12 mouse cellular contexts compared by ENCODE assay signal in the genomic region with DNA sequence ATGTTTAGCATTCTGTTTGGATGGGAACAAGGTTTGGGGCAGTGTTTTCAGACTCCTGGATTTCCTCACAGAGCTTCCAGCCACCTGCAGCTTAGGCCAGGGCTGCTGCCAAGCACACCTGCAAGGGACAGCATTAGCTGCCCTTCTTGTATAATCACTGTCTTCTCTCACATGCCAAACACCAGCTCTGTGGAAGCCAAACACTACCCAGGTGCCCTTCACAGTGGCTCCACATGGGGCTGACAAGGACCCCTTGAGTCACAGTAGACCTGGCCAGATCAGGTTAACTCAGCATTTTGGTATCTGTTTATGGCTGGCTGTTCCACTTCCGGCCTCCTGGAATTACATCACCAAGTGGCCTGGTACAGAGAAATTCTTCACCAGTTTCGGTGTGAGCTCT.
A peak's percentile ranks its signal among the peaks of the same experiment; 100 is the strongest.
DNase-seq lines count a peak whose midpoint lies in the region; ATAC-seq and TF ChIP-seq lines count a peak whose summit lies in the region.
"Had no signal": no experiment of that assay in that cellular context is flagged by ENCODE, and none has a peak within 500 bp of the region (broad histone marks: within the 10 kb centered on the region; RNA-seq: fewer than 3 reads in every experiment).

No protein-coding gene starts in this region.

- H3K4me2 ChIP-seq in intestine, embryonic 14.5 days (ENCODE audit: low read length) = no peak overlapping the region
- no peak overlapping the region for H3K4me2 ChIP-seq in intestine, embryonic 16.5 days (ENCODE audit: low read depth, low read length)
- no peak overlapping the region for H3K4me2 ChIP-seq in forebrain, embryonic 15.5 days (replicated peaks)
- H3K4me2 ChIP-seq in hindbrain, postnatal 0 days (ENCODE audit: low read depth, low read length) = no peak overlapping the region
- no peak overlapping the region for H3K4me2 ChIP-seq in neural tube, embryonic 15.5 days

- H3K27ac ChIP-seq in intestine, embryonic 14.5 days (ENCODE audit: low read depth) = no peak overlapping the region
- no peak overlapping the region for H3K27ac ChIP-seq in intestine, embryonic 16.5 days (ENCODE audit: low read length)
- peak overlapping the region; percentile 95 for H3K27ac ChIP-seq in forebrain, embryonic 15.5 days (replicated peaks)
- peak overlapping the region; percentile 82 for H3K27ac ChIP-seq in hindbrain, postnatal 0 days
- peak overlapping the region; percentile 84 for H3K27ac ChIP-seq in neural tube, embryonic 15.5 days (replicated peaks)

- DNase-seq in intestine, embryonic 14.5 days (ENCODE audit: low spot score) = peak; percentile 43
- no peak for DNase-seq in hindbrain, postnatal 0 days (ENCODE audit: low spot score)
- no peak for DNase-seq in embryo, embryonic 10 days (ENCODE audit: low spot score)
- DNase-seq: cerebellum, postnatal 36 days; heart, postnatal 4 days; liver, postnatal 0 days; right cerebral cortex, postnatal 14 days had no signal

- no peak for ATAC-seq in intestine, embryonic 14.5 days (replicated peaks; ENCODE audit: low FRiP score, low TSS enrichment, low read depth)
- no peak for ATAC-seq in intestine, embryonic 16.5 days
- ATAC-seq in forebrain, embryonic 15.5 days (replicated peaks) = no peak
- no peak for ATAC-seq in hindbrain, postnatal 0 days
- ATAC-seq in neural tube, embryonic 15.5 days (ENCODE audit: low FRiP score) = no peak
- no peak for ATAC-seq in megakaryocyte progenitor cell, adult 5-6 weeks (replicated peaks; ENCODE audit: poor library complexity)
- ATAC-seq: liver, postnatal 0 days had no signal

- 89% methylated on average over 2 of the region's 2 CpGs for WGBS in intestine, embryonic 14.5 days
- WGBS in intestine, embryonic 16.5 days = 85% methylated on average over 2 of the region's 2 CpGs
- WGBS in forebrain, embryonic 15.5 days = 83% methylated on average over 2 of the region's 2 CpGs
- WGBS in hindbrain, postnatal 0 days = 83% methylated on average over 2 of the region's 2 CpGs
- 91% methylated on average over 2 of the region's 2 CpGs for WGBS in neural tube, embryonic 15.5 days

- peaks cover 24% of the 10 kb centered on the region for H3K4me1 ChIP-seq in intestine, embryonic 14.5 days (replicated peaks; ENCODE audit: control insufficient read depth, insufficient read depth, low read length)
- peaks cover 20% of the 10 kb centered on the region for H3K4me1 ChIP-seq in intestine, embryonic 16.5 days (ENCODE audit: control insufficient read depth, insufficient read depth, low read length)
- peaks cover 76% of the 10 kb centered on the region for H3K4me1 ChIP-seq in forebrain, embryonic 15.5 days
- peaks cover 41% of the 10 kb centered on the region for H3K4me1 ChIP-seq in hindbrain, postnatal 0 days (ENCODE audit: insufficient read depth, low read length)
- H3K4me1 ChIP-seq in neural tube, embryonic 15.5 days = peaks cover 78% of the 10 kb centered on the region

- H3K27me3 ChIP-seq in intestine, embryonic 14.5 days (replicated peaks; ENCODE audit: control insufficient read depth, insufficient read depth, low read length) = no peaks in the 10 kb centered on the region
- no peaks in the 10 kb centered on the region for H3K27me3 ChIP-seq in intestine, embryonic 16.5 days (replicated peaks; ENCODE audit: control insufficient read depth, insufficient read depth, low read length)
- H3K27me3 ChIP-seq in forebrain, embryonic 15.5 days = no peaks in the 10 kb centered on the region
- no peaks in the 10 kb centered on the region for H3K27me3 ChIP-seq in hindbrain, postnatal 0 days (ENCODE audit: insufficient read depth, low read length)
- no peaks in the 10 kb centered on the region for H3K27me3 ChIP-seq in neural tube, embryonic 15.5 days (replicated peaks)
- H3K27me3 ChIP-seq: megakaryocyte, embryonic 14.5 days had no signal

- no peak overlapping the region for H3K4me3 ChIP-seq in intestine, embryonic 14.5 days (ENCODE audit: low read depth, low read length)
- H3K4me3 ChIP-seq in intestine, embryonic 16.5 days (ENCODE audit: low read length) = no peak overlapping the region
- H3K4me3 ChIP-seq in forebrain, embryonic 15.5 days = no peak overlapping the region
- no peak overlapping the region for H3K4me3 ChIP-seq in hindbrain, postnatal 0 days (ENCODE audit: low read length)
- no peak overlapping the region for H3K4me3 ChIP-seq in neural tube, embryonic 15.5 days (replicated peaks)
- H3K4me3 ChIP-seq: megakaryocyte, embryonic 14.5 days had no signal

- 0 out of 2 replicates have a peak, but pooled peaks cover 3% of the 10 kb centered on the region for H3K36me3 ChIP-seq in intestine, embryonic 14.5 days (ENCODE audit: control insufficient read depth, insufficient read depth, low read length)
- H3K36me3 ChIP-seq in intestine, embryonic 16.5 days (ENCODE audit: control insufficient read depth, insufficient read depth, low read length) = 0 out of 2 replicates have a peak, but pooled peaks cover 2% of the 10 kb centered on the region
- H3K36me3 ChIP-seq in forebrain, embryonic 15.5 days = no peaks in the 10 kb centered on the region
- no peaks in the 10 kb centered on the region for H3K36me3 ChIP-seq in hindbrain, postnatal 0 days (ENCODE audit: insufficient read depth, low read length)
- no peaks in the 10 kb centered on the region for H3K36me3 ChIP-seq in neural tube, embryonic 15.5 days

- no peak for TF ChIP-seq CTCF in hindbrain, postnatal 0 days (IDR thresholded peaks at IDR 0.05; ENCODE audit: low read depth)

- H3K9ac ChIP-seq in intestine, embryonic 14.5 days (ENCODE audit: low read length) = no peak overlapping the region
- no peak overlapping the region for H3K9ac ChIP-seq in intestine, embryonic 16.5 days (ENCODE audit: low read depth, low read length)
- H3K9ac ChIP-seq in forebrain, embryonic 15.5 days (replicated peaks) = no peak overlapping the region
- no peak overlapping the region for H3K9ac ChIP-seq in hindbrain, postnatal 0 days (replicated peaks; ENCODE audit: low read length)
- H3K9ac ChIP-seq in neural tube, embryonic 15.5 days (replicated peaks) = no peak overlapping the region
- H3K9ac ChIP-seq: liver, postnatal 0 days had no signal

- H3K9me3 ChIP-seq in intestine, embryonic 14.5 days (ENCODE audit: control insufficient read depth, low read length) = no peaks in the 10 kb centered on the region
- no peaks in the 10 kb centered on the region for H3K9me3 ChIP-seq in intestine, embryonic 16.5 days (ENCODE audit: control insufficient read depth, low read length)
- H3K9me3 ChIP-seq in forebrain, embryonic 15.5 days = no peaks in the 10 kb centered on the region
- no peaks in the 10 kb centered on the region for H3K9me3 ChIP-seq in hindbrain, postnatal 0 days (ENCODE audit: low read length)
- no peaks in the 10 kb centered on the region for H3K9me3 ChIP-seq in neural tube, embryonic 15.5 days (replicated peaks)
- H3K9me3 ChIP-seq: megakaryocyte, embryonic 14.5 days had no signal

Comparison
In these comparisons a context has a peak if more than half of its experiments do, and no peak if none do; other contexts are left out.
1. H3K27ac ChIP-seq: peak in forebrain, embryonic 15.5 days (single experiment), hindbrain, postnatal 0 days (single experiment) and neural tube, embryonic 15.5 days (single experiment); none in intestine, embryonic 14.5 days (single experiment) and intestine, embryonic 16.5 days (single experiment).